Mouse (Mus musculus): ENCODE data around the gene Rnps1.
"Not testable (repeated sequence)": the region's sequence is repeated elsewhere in the genome, so short reads cannot be mapped to it uniquely, and the experiment has no call there.

The Rnps1 gene

GRCm38 (mm10) chr17:24427170-24427557 lies 12.8 kb downstream of the Rnps1 start:
- DNase-seq (ENCODE audit: low spot score) = peak; percentile 46

- DNase-seq (ENCODE audit: low spot score) = peak; percentile 58
Observed at GRCm38 (mm10) chr17:24429201-24429983, 15.0 kb downstream of the Rnps1 start.

DNA sequence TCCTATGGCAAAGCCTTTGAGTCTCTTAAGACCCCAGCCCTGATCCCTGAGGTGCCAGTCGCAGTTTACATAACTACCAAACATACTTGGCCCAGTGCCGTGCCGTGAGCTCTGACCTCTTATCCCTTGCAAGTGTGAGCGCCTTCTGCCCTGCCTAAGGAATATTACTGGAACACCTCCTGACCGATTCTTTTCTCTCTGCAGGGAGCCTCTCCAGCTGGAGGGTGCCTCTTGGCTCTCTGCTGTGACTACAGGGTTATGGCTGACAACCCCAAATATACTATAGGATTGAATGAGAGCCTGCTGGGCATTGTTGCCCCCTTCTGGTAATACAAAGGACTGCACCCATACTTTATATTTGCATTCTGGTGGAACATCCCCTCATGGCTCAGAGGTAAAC lies 22.7 kb downstream of the Rnps1 start:
- peak; percentile 55 for DNase-seq (ENCODE audit: low spot score)

DNA sequence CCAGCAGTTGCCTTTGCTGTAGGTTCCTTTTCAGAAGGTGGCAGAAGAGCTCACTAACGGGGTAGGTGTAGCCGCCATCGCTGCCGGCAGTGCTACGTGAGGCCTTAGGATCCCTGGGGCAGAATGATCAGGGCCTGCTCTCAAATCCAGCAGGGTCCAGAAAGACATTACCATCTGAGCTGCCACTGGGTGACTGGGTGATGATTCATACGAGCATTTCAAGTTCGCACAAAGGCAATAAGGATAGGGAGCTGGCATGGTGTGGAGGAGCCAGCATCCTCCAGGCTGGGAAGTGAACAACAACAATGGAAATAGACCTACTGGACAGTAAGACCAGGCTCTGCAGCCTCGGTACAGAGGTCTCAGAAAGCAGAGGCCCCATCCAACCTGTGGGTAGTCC lies 26.0 kb downstream of the Rnps1 start:
- DNase-seq (ENCODE audit: low spot score) = no peak

- peak; percentile 40 for DNase-seq (ENCODE audit: low spot score)
Observed at GRCm38 (mm10) chr17:24441148-24441547, 26.8 kb downstream of the Rnps1 start.

- DNase-seq (ENCODE audit: low spot score) = no peak
Observed at GRCm38 (mm10) chr17:24442107-24442506, 27.7 kb downstream of the Rnps1 start.

- DNase-seq (ENCODE audit: low spot score) = no peak
Observed at GRCm38 (mm10) chr17:24442632-24443155, 28.3 kb downstream of the Rnps1 start, which contains the start of gene Dnase1l2. Gene Dnase1l2, minus strand, starts transcription at chr17:24443105.

DNA sequence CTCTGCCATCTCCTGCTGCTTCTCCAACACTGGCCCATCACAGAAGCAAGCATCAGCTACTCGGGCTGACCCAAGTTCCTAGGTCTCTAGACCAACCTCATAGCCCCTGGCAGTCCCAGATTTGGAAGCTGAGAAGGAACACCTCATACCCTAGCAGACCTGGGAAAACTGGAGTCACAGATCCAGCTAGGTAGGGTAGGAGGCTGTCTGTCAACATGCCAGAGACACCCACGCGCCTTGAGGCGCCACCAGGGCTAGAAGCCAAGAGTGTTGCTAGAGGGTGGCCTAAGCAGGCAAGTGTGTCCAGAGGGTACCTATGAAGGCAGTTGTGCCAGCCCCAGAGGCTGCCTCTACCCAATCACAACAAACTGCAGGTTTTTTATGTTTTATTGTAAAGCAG lies 29.0 kb downstream of the Rnps1 start:
- DNase-seq (ENCODE audit: low spot score) = no peak

DNA sequence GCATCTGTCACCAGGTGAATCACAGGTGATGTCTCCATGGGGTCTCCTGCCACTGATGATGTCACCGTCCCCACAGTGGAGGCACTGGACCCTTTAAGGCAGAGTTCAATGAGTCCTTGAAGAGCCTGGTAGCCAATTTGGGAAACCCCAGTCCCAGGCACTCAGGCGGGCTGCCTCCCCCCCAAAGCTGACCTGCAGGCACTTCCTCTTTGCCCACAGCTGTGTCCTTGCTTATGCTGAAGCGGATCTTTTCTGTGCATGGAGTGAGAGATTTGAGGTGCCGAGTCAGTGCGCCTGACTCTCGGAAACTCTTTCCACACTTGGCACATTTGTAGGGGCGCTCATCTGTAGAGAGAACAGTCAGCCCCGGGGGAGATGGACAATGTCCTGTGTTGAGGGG lies 32.2 kb downstream of the Rnps1 start:
- DNase-seq (ENCODE audit: low spot score) = no peak

DNA sequence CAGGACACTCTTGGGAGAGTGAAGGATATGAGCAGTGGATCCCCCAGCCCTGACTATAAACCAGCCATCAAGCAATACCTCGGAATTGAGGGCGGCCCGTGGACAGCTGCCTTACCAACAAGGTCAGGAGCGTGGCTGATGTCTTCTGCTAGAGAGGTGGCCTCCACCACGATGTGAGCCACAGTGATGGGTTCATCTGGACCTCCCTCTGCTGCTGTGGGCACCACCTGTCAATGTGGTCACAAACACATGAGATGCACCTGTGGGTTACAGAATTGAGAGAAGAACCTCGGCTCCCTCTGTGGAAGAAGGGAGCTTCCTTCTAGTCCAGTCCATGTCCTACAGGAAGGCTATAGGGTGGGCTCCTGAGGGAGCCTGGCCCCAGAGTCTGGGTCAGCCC lies 35.1 kb downstream of the Rnps1 start:
- DNase-seq (ENCODE audit: low spot score) = no peak

DNA sequence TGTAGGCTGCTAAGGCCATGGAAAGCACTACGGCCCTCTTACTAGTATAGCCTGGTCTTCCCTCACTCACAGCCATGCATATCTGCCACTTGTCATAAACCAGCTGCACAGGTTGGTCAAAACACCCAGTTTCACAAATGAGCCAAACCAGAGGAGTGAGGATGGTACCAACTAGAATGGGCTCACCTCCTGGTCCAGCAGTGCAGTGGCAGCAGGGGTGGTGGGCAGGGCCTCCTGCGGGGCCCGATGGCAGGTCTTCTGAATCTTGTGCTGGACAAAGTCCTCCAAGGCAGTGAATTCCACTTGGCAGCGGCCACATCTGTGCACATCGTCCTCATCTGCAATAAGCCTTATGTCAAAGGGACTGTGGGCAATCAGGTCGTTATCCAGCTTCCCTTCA lies 36.9 kb downstream of the Rnps1 start:
- no peak for DNase-seq (ENCODE audit: low spot score)

DNA sequence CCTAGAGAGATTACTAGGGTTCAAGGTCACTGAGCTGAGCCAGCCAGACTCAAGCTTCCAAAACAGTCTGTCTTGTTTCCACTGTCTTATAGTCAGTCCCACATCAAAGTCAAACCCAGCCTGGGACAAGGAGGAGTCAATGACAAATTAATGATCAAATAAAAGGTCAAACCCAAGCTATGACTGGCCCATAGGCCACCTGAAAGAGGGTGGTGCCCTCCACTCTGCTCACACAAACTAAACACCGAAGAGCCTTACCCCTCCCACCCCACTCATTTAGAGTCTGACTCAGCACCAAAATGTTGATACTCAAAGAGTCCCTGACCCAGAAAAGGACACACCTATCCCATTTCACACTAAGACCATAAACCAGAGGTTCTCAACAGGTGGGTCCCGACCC lies 39.0 kb downstream of the Rnps1 start:
- no peak for DNase-seq (ENCODE audit: low spot score)

DNA sequence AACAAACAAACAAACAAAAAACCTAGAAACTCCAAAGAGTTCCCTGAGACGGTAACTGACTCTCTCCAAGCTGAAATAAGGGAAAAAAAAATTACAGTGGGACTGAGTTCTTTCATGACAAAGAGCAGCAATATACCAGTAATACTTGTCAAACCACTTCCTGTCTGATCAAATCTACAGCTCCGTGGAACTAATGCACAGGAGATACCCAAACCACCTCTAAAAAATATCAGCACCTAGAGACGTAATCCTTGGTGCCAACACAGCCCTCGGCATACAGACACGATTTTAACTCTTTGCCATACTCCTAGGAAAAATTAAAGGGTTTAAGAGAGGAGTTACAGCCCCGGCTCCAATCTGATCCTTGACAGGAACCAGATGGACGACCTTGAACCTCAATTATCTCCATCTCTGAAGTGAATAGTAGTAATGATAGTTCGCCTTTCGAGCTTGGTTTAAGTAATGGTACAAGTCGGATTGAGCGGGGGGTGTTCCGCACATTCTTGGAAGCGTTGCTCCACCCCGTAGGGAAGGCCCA lies 39.9 kb downstream of the Rnps1 start:
- DNase-seq (ENCODE audit: low spot score) = no peak

GRCm38 (mm10) chr17:24454756-24455522 lies 40.6 kb downstream of the Rnps1 start:
- DNase-seq (ENCODE audit: low spot score) = peak; percentile 100

DNA sequence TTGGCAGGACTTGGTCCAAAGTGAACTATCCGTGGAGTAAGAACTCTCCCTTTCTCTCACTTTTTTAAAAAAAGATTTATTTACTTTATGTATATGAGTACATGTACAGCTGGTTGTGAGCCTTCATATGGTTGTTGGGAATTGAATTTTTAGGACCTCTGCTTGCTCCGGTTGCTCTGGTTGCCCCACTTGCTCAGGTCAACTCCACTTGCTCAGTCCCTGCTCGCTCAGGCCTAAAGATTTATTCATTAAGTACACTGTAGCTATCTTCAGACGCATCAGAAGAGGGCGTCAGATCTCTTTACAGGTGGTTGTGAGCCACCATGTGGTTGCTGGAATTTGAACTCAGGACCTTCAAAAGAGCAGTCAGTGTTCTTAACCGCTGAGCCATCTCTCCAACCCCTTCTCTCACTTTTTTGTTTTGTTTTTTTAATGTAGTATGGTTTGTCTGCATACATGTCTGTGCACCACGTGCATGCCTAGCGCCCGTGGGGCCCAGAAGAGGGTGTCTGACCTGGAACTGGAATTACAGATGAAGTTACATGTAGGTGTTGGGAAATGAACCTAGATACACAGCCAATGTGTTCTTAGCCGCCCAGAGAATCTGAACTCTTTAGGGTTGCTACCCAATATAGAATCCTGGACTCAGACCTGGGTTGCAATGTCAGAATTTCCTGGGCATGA lies 41.3 kb downstream of the Rnps1 start:
- not testable (repeated sequence) for DNase-seq (ENCODE audit: low spot score)

- DNase-seq (ENCODE audit: low spot score) = peak; percentile 66
Observed at GRCm38 (mm10) chr17:24461580-24461979, 47.2 kb downstream of the Rnps1 start.

- DNase-seq (ENCODE audit: low spot score) = no peak
Observed at GRCm38 (mm10) chr17:24462932-24463331, 48.6 kb downstream of the Rnps1 start.

GRCm38 (mm10) chr17:24463374-24464133 lies 49.2 kb downstream of the Rnps1 start:
- DNase-seq (ENCODE audit: low spot score) = peak; percentile 29

GRCm38 (mm10) chr17:24468636-24469246 lies 54.4 kb downstream of the Rnps1 start:
- DNase-seq (ENCODE audit: low spot score) = no peak

DNA sequence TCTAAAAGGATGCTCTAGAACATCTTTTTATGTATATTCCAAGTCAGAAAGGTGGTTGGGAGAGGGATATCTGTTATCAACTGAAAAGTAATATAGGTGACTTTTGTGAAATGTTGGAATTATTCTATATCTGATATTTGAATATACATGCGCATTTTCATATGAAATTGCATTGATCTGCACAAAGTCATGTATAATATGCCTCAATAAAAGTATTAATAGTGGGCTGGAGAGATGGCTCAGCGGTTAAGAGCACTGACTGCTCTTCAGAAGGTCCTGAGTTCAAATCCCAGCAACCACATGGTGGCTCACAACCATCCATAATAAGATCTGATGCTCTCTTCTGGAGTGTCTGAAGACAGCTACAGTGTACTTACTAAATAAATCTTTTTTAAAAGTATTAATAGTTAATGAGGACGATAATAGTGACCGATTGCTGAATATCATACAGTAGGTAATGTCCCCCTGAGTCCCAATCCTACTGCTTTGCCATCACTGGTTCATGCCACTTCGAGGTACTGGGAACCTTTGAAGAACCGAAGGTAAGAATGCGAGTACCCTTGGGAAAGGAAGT lies 55.1 kb downstream of the Rnps1 start:
- DNase-seq (ENCODE audit: low spot score) = no peak

All from adipocyte (in vitro differentiated cells).